Mouse (Mus musculus) neural tube, embryonic 13.5 days (tissue): Measurements from ENCODE around the gene Lgals1. TPM values are rescaled to one million over a fixed set of nuclear protein-coding genes. Genes with fewer than 3 reads are reported as not detected.

Source experiments
- ATAC-seq: fragments of 200-750 bp; cut with Nextera tagmentation; 2 replicates; pipeline ENCODE4 v1.8.0; 2017; ENCODE audit warnings: low read depth, mild to moderate bottlenecking, moderate TSS enrichment, moderate library complexity
- H3K27ac ChIP-seq: fragments of 300-500 bp; sonication (generic); replicated peaks from 2 replicates; pipeline ENCODE4 v1.5.1; 2015; ENCODE audit warnings: moderate library complexity, mild to moderate bottlenecking, inconsistent platforms
- H3K27me3 ChIP-seq: fragments of 300-500 bp; sonication (generic); 2 replicates; pipeline ENCODE4 v1.6.1; 2015; ENCODE audit warnings: mild to moderate bottlenecking, inconsistent platforms
- H3K36me3 ChIP-seq: fragments of 300-500 bp; sonication (generic); 2 replicates; pipeline ENCODE4 v1.6.1; 2015; ENCODE audit warnings: mild to moderate bottlenecking, inconsistent platforms
- H3K4me1 ChIP-seq: fragments of 300-500 bp; sonication (generic); replicated peaks from 2 replicates; pipeline ENCODE4 v1.6.1; 2015; ENCODE audit warnings: inconsistent platforms
- H3K4me2 ChIP-seq: fragments of 300-500 bp; sonication (generic); 2 replicates; pipeline ENCODE4 v1.6.1; 2015; ENCODE audit warnings: inconsistent platforms, mild to moderate bottlenecking, moderate library complexity
- H3K4me3 ChIP-seq: fragments of 300-500 bp; sonication (generic); 2 replicates; pipeline ENCODE4 v1.5.1; 2015; ENCODE audit warnings: mild to moderate bottlenecking, inconsistent platforms
- H3K9ac ChIP-seq: fragments of 300-500 bp; sonication (generic); 2 replicates; pipeline ENCODE4 v1.6.1; 2015; ENCODE audit warnings: moderate library complexity, mild to moderate bottlenecking, inconsistent platforms
- H3K9me3 ChIP-seq: fragments of 300-500 bp; sonication (generic); 2 replicates; pipeline ENCODE4 v1.6.1; 2016; ENCODE audit warnings: inconsistent platforms
- WGBS: fragments of 180-500 bp; shearing (Covaris S2); methylation state at CpG from one replicate; pipeline ENCODE4 v1.1.7; 2015; 5-methylcytosine and 5-hydroxymethylcytosine counted together
- polyA plus RNA-seq: library from polyadenylated mRNA; unstranded; fragments of >200 nt; fragmentation: Nextera tagmentation; extraction: Ambion mirVana; gene quantifications from 2 replicates; pipeline ENCODE4 v1.2.1, GENCODE M21; 2015

The Lgals1 gene
- polyA plus RNA-seq, 1 experiment from 2014 or later, result 273 TPM

GRCm38 (mm10) chr15:78948152-78948725, 21.7 kb downstream of the Lgals1 start:
- Histone ChIP-seq H3K27ac (peak overlapping the region; percentile 75), H3K4me2 (peak overlapping the region; percentile 60), H3K9me3 (no peaks in the 10 kb centered on the region), H3K4me1 (peaks cover 26% of the 10 kb centered on the region), H3K27me3 (0 out of 2 replicates have a peak, but pooled peaks cover 2% of the 10 kb centered on the region), H3K4me3 (peak overlapping the region; percentile 64), H3K9ac (peak overlapping the region; percentile 77), H3K36me3 (peaks cover 19% of the 10 kb centered on the region)
- WGBS, result 3% methylated on average over 11 of the region's 11 CpGs
- ATAC-seq, result peak; percentile 43

GRCm38 (mm10) chr15:78948883-78949282, 22.4 kb downstream of the Lgals1 start:
- Histone ChIP-seq H3K4me1 (peaks cover 25% of the 10 kb centered on the region), H3K4me2 (peak overlapping the region; percentile 60), H3K27me3 (0 out of 2 replicates have a peak, but pooled peaks cover 2% of the 10 kb centered on the region), H3K27ac (no peak overlapping the region), H3K9me3 (no peaks in the 10 kb centered on the region), H3K4me3 (peak overlapping the region; percentile 64), H3K9ac (0 out of 2 replicates have a peak overlapping the region, but pooled peaks have one; percentile 22), H3K36me3 (peaks cover 26% of the 10 kb centered on the region)
- WGBS, result 96% methylated on average over 3 of the region's 3 CpGs
- ATAC-seq, result no peak

GRCm38 (mm10) chr15:78955663-78956062, 29.1 kb downstream of the Lgals1 start:
- WGBS, result 72% methylated on average over 3 of the region's 3 CpGs
- H3K4me3 ChIP-seq, result no peak overlapping the region
- no peak for ATAC-seq
- H3K27me3 ChIP-seq, result no peaks in the 10 kb centered on the region
- H3K4me1 ChIP-seq, result no peaks in the 10 kb centered on the region; the same call in 1 of the 2 replicates
- H3K9ac ChIP-seq, result no peak overlapping the region
- H3K4me2 ChIP-seq, result no peak overlapping the region
- no peak overlapping the region for H3K27ac ChIP-seq
- peaks cover 70% of the 10 kb centered on the region for H3K36me3 ChIP-seq
- no peaks in the 10 kb centered on the region for H3K9me3 ChIP-seq

- Histone ChIP-seq H3K9me3 (no peaks in the 10 kb centered on the region), H3K4me2 (no peak overlapping the region), H3K4me1 (no peaks in the 10 kb centered on the region), H3K9ac (no peak overlapping the region), H3K27me3 (no peaks in the 10 kb centered on the region), H3K36me3 (peaks cover 76% of the 10 kb centered on the region), H3K4me3 (no peak overlapping the region), H3K27ac (no peak overlapping the region)
- 89% methylated on average over 4 of the region's 4 CpGs for WGBS
- no peak for ATAC-seq
Measured at GRCm38 (mm10) chr15:78956351-78956750, 29.8 kb downstream of the Lgals1 start.

DNA sequence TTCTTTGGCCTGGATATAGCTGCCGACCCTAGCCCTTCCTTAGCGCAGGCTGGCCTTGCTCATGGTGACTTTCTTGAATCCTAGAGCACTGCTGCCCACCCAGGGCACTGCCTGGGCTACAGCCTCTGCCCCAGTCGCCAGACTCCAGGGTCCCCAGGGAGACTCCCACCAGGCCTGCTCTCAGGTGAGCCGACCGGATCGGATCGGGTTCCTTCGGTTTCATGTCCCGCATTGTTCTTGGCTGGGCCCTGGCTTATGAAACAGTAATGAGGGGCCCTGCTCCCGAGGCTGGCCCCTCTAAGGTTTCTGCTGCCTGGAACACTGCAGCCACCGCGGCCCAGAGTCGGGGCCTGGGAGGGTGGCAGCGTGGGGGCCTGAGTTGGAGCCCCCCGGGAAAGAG, 30.5 kb downstream of the Lgals1 start:
- no peak for ATAC-seq
- no peak overlapping the region for H3K4me2 ChIP-seq
- H3K4me1 ChIP-seq, result no peaks in the 10 kb centered on the region
- WGBS, result 69% methylated on average over 15 of the region's 15 CpGs
- no peak overlapping the region for H3K27ac ChIP-seq
- H3K9me3 ChIP-seq, result no peaks in the 10 kb centered on the region
- H3K9ac ChIP-seq, result no peak overlapping the region
- H3K27me3 ChIP-seq, result no peaks in the 10 kb centered on the region
- no peak overlapping the region for H3K4me3 ChIP-seq
- H3K36me3 ChIP-seq, result peaks cover 76% of the 10 kb centered on the region

- Histone ChIP-seq H3K4me3 (no peak overlapping the region), H3K27me3 (no peaks in the 10 kb centered on the region), H3K36me3 (peaks cover 70% of the 10 kb centered on the region), H3K27ac (no peak overlapping the region), H3K9me3 (no peaks in the 10 kb centered on the region), H3K4me2 (no peak overlapping the region), H3K9ac (no peak overlapping the region), H3K4me1 (peaks cover 5% of the 10 kb centered on the region)
- ATAC-seq, result no peak; the same call in 1 of the 2 replicates
- 85% methylated on average over 11 of the region's 11 CpGs for WGBS
Measured at GRCm38 (mm10) chr15:78959537-78959936, 33.0 kb downstream of the Lgals1 start.

- Histone ChIP-seq H3K27me3 (no peaks in the 10 kb centered on the region), H3K9me3 (no peaks in the 10 kb centered on the region), H3K4me1 (peaks cover 5% of the 10 kb centered on the region), H3K27ac (no peak overlapping the region), H3K4me3 (no peak overlapping the region), H3K9ac (no peak overlapping the region), H3K4me2 (no peak overlapping the region), H3K36me3 (peaks cover 68% of the 10 kb centered on the region)
- no peak for ATAC-seq
- WGBS, result 82% methylated on average over 4 of the region's 4 CpGs
Measured at GRCm38 (mm10) chr15:78960088-78960487, 33.6 kb downstream of the Lgals1 start.

DNA sequence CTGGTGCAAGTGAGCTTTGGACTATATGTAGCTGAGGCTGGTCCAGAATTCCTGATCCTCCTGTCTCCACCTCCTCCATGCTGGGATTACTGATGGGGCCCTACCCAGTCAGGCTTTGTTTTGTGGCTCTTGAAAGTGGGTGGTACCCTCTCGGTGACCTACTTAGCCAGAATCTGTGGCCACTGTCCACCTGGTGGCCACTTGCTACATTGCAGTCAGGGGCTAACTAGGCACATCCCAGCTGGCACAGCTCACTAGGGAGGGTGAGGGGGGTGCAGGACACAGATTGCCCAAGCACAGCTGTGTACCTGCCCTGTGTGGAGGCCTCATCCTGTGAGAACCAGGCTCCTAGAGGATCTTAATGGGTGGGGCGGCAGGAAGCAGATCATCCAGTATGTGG, 36.4 kb downstream of the Lgals1 start:
- H3K9me3 ChIP-seq, result no peaks in the 10 kb centered on the region
- peak; percentile 64; the same call in 1 of the 2 replicates for ATAC-seq
- H3K36me3 ChIP-seq, result peaks cover 73% of the 10 kb centered on the region
- H3K4me1 ChIP-seq, result peaks cover 5% of the 10 kb centered on the region
- H3K27me3 ChIP-seq, result no peaks in the 10 kb centered on the region
- H3K4me2 ChIP-seq, result no peak overlapping the region
- H3K27ac ChIP-seq, result no peak overlapping the region
- no peak overlapping the region for H3K4me3 ChIP-seq
- H3K9ac ChIP-seq, result 0 out of 2 replicates have a peak overlapping the region, but pooled peaks have one; percentile 8
- 34% methylated on average over 2 of the region's 2 CpGs for WGBS

DNA sequence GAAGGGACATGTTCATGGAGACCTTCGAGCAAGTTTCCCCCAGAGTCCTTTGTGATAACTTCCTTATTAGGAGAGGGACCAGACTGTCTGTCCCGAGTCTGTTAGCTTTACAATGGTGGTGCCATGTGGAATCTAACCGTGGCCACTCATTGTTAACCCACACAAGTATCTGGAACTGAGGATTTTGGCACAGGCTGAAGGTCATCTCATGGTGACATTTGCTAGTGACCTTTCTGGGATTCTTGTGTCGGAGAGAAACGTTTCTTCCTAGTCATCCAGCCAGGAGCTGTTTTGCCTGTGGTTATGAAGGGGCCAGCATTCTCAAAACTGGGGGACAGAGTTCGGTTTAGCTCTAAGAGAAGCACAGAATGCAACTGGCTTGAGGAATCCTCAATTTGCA, 45.1 kb downstream of the Lgals1 start:
- Histone ChIP-seq H3K36me3 (peaks cover 49% of the 10 kb centered on the region), H3K9me3 (no peaks in the 10 kb centered on the region), H3K4me2 (no peak overlapping the region), H3K27me3 (no peaks in the 10 kb centered on the region), H3K27ac (no peak overlapping the region), H3K9ac (no peak overlapping the region), H3K4me1 (no peaks in the 10 kb centered on the region), H3K4me3 (no peak overlapping the region)
- no peak for ATAC-seq
- WGBS, result 79% methylated on average over 6 of the region's 6 CpGs

DNA sequence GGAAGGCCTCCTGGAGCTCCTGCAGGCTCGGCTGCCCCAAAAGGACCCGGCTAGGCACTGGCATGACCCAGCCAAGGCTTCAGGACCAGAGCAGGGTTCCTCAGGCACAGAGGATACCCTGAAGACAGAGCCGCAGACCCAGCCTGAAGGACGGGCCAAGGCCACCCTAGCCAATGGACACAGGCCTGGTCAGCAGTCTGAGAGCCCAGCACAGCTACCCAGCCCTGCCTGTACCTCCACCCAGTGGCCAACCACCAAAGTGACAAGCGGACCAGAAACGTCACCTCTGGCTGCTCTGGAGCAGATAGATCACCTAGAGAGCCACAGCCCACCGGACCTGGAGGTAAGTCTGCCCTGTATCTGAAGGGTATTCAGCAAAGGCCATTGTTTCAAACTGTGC, 47.4 kb downstream of the Lgals1 start:
- WGBS, result 80% methylated on average over 7 of the region's 7 CpGs
- no peak overlapping the region for H3K9ac ChIP-seq
- no peak overlapping the region for H3K4me3 ChIP-seq
- ATAC-seq, result no peak
- H3K4me2 ChIP-seq, result no peak overlapping the region
- no peak overlapping the region for H3K27ac ChIP-seq
- no peaks in the 10 kb centered on the region for H3K9me3 ChIP-seq
- peaks cover 33% of the 10 kb centered on the region; the same call in 1 of the 2 replicates for H3K36me3 ChIP-seq
- no peaks in the 10 kb centered on the region for H3K27me3 ChIP-seq
- H3K4me1 ChIP-seq, result peaks cover 9% of the 10 kb centered on the region

DNA sequence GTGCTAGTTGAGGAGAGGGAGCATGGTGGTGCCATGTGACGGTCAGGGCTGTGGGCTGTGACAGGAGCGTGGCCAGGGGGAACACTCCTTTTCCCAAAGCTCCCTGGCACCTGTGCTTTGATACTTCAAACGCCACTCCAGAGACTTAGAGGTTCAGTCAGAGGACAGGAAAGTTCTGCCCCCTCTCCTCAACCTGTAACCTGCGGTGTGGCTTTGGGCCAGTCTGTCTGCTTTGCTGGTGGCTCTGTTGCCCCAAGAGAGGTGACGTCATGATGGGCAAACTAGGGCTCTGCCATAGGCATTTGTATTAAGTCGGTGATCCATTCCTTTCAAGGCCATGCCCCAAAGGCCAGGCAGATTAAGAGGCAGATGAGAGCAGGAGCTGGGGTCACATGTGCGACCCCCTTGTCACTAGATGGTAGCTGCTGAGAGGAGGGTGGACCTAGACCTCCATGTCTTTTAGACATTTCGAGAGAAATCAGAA, 51.2 kb downstream of the Lgals1 start:
- Histone ChIP-seq H3K4me3 (no peak overlapping the region), H3K4me2 (no peak overlapping the region), H3K4me1 (peaks cover 23% of the 10 kb centered on the region), H3K36me3 (peaks cover 15% of the 10 kb centered on the region; the same call in 1 of the 2 replicates), H3K27ac (no peak overlapping the region), H3K27me3 (no peaks in the 10 kb centered on the region; the same call in 1 of the 2 replicates), H3K9me3 (no peaks in the 10 kb centered on the region), H3K9ac (no peak overlapping the region)
- WGBS, result 92% methylated on average over 8 of the region's 8 CpGs
- no peak for ATAC-seq

- H3K9ac ChIP-seq, result peak overlapping the region; percentile 31
- no peaks in the 10 kb centered on the region for H3K9me3 ChIP-seq
- ATAC-seq, result no peak
- peak overlapping the region; percentile 49 for H3K27ac ChIP-seq
- H3K4me2 ChIP-seq, result no peak overlapping the region
- no peak overlapping the region for H3K4me3 ChIP-seq
- no peaks in the 10 kb centered on the region; the same call in 1 of the 2 replicates for H3K27me3 ChIP-seq
- 35% methylated on average over 4 of the region's 4 CpGs for WGBS
- peaks cover 15% of the 10 kb centered on the region; the same call in 1 of the 2 replicates for H3K36me3 ChIP-seq
- H3K4me1 ChIP-seq, result peaks cover 33% of the 10 kb centered on the region
Measured at GRCm38 (mm10) chr15:78978875-78979274, 52.4 kb downstream of the Lgals1 start.
